Comparison of ENCODE assay signal across 10 mouse cellular contexts in the genomic region with DNA sequence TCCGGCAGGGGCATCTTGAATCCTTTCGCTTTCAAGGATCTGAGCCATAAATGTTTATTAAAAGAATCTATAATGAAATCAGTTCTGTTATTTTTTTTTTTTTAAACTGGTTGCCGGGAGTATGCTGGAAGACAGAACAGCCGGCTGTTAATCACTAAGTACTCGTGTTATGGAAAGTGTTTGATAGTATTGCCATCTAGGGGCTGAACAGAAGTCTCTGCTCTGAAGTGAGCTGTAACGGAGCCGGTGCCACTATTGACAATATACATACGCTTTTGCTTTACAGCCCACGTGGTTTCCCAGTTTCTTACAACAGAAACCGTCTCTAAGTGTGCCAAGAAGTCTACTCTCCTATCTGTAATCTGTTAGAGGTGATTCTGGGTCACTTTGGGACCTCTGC.
DNase-seq lines count a peak whose midpoint lies in the region; ATAC-seq and TF ChIP-seq lines count a peak whose summit lies in the region.
"Had no signal": no experiment of that assay in that cellular context is flagged by ENCODE, and none has a peak within 500 bp of the region (broad histone marks: within the 10 kb centered on the region; RNA-seq: fewer than 3 reads in every experiment).

No protein-coding gene starts in this region.

- peak; percentile 78 for TF ChIP-seq CTCF in layer of hippocampus, adult 2 months (conservative IDR thresholded peaks at IDR 0.05)
- peak; percentile 71 for TF ChIP-seq CTCF in forebrain, postnatal 0 days (IDR thresholded peaks at IDR 0.05; ENCODE audit: low read depth)

- no peak overlapping the region for H3K4me2 ChIP-seq in embryonic facial prominence, embryonic 11.5 days (ENCODE audit: low read depth, low read length)
- no peak overlapping the region; the same call in 1 of the 2 replicates for H3K4me2 ChIP-seq in forebrain, postnatal 0 days (ENCODE audit: low read depth)
- H3K4me2 ChIP-seq: heart, embryonic 15.5 days; limb, embryonic 15.5 days had no signal

- H3K27me3 ChIP-seq in embryonic facial prominence, embryonic 11.5 days (ENCODE audit: control insufficient read depth, insufficient read depth, low read length), result no peaks in the 10 kb centered on the region
- no peaks in the 10 kb centered on the region for H3K27me3 ChIP-seq in embryonic facial prominence, embryonic 10.5 days (replicated peaks; ENCODE audit: low read depth, poor library complexity, severe bottlenecking)
- peaks cover 3% of the 10 kb centered on the region; the same call in 1 of the 2 replicates for H3K27me3 ChIP-seq in forebrain, postnatal 0 days (ENCODE audit: insufficient read depth, low read length)
- H3K27me3 ChIP-seq: heart, embryonic 15.5 days had no signal

- WGBS in embryonic facial prominence, embryonic 11.5 days, result 57% methylated on average over 10 of the region's 10 CpGs
- WGBS in embryonic facial prominence, embryonic 10.5 days, result 69% methylated on average over 10 of the region's 10 CpGs
- 29% methylated on average over 10 of the region's 10 CpGs for WGBS in forebrain, postnatal 0 days

- no peaks in the 10 kb centered on the region for H3K4me1 ChIP-seq in embryonic facial prominence, embryonic 11.5 days (ENCODE audit: control insufficient read depth, insufficient read depth, low read length)
- H3K4me1 ChIP-seq in embryonic facial prominence, embryonic 10.5 days, result peaks cover 7% of the 10 kb centered on the region
- no peaks in the 10 kb centered on the region for H3K4me1 ChIP-seq in forebrain, postnatal 0 days (ENCODE audit: insufficient read depth)
- H3K4me1 ChIP-seq: heart, embryonic 15.5 days; limb, embryonic 15.5 days had no signal

- H3K27ac ChIP-seq in embryonic facial prominence, embryonic 11.5 days (replicated peaks; ENCODE audit: low read depth, low read length), result no peak overlapping the region
- no peak overlapping the region for H3K27ac ChIP-seq in embryonic facial prominence, embryonic 10.5 days (replicated peaks)
- H3K27ac ChIP-seq in layer of hippocampus, adult 2 months, result no peak overlapping the region
- H3K27ac ChIP-seq in forebrain, postnatal 0 days (ENCODE audit: low read depth, low read length), result no peak overlapping the region
- H3K27ac ChIP-seq: heart, embryonic 15.5 days; limb, embryonic 15.5 days had no signal

- no peaks in the 10 kb centered on the region for H3K9me3 ChIP-seq in embryonic facial prominence, embryonic 11.5 days (replicated peaks; ENCODE audit: control insufficient read depth, low read length)
- no peaks in the 10 kb centered on the region for H3K9me3 ChIP-seq in embryonic facial prominence, embryonic 10.5 days
- H3K9me3 ChIP-seq in forebrain, postnatal 0 days (ENCODE audit: low read length), result no peaks in the 10 kb centered on the region
- H3K9me3 ChIP-seq: heart, embryonic 15.5 days; limb, embryonic 15.5 days had no signal

- no peak for ATAC-seq in embryonic facial prominence, embryonic 11.5 days (replicated peaks; ENCODE audit: insufficient number of reproducible peaks, low FRiP score, low TSS enrichment, low read depth)
- peak; percentile 88 for ATAC-seq in forebrain, postnatal 0 days

- peak; percentile 48 for DNase-seq in embryonic facial prominence, embryonic 11.5 days (ENCODE audit: low spot score)
- DNase-seq in embryonic facial prominence, embryonic 10.5 days (ENCODE audit: low spot score), result no peak
- DNase-seq in layer of hippocampus, adult 2 months (ENCODE audit: low spot score in 2 of 2), result peak; percentile 10 to 14
- DNase-seq in layer of hippocampus, adult 11-12 months (ENCODE audit: low spot score), result no peak
- DNase-seq in 3T3-L1 (ENCODE audit: low read depth, low spot score), result peak; percentile 42
- DNase-seq in forebrain, postnatal 0 days, result peak; percentile 69
- DNase-seq in urinary bladder, postnatal 25 days (ENCODE audit: low spot score), result no peak
- no peak for DNase-seq in heart, postnatal 4 days

- H3K36me3 ChIP-seq in embryonic facial prominence, embryonic 11.5 days (replicated peaks; ENCODE audit: control insufficient read depth, insufficient read depth, low read depth, low read length), result no peaks in the 10 kb centered on the region
- H3K36me3 ChIP-seq in embryonic facial prominence, embryonic 10.5 days (replicated peaks), result no peaks in the 10 kb centered on the region
- no peaks in the 10 kb centered on the region for H3K36me3 ChIP-seq in forebrain, postnatal 0 days (ENCODE audit: insufficient read depth)
- H3K36me3 ChIP-seq: heart, embryonic 15.5 days; limb, embryonic 15.5 days had no signal

- no peak overlapping the region for H3K9ac ChIP-seq in embryonic facial prominence, embryonic 11.5 days (replicated peaks; ENCODE audit: low read length)
- no peak overlapping the region for H3K9ac ChIP-seq in forebrain, postnatal 0 days
- H3K9ac ChIP-seq: heart, embryonic 15.5 days; limb, embryonic 15.5 days had no signal

- no peak overlapping the region for H3K4me3 ChIP-seq in embryonic facial prominence, embryonic 11.5 days (ENCODE audit: low read depth, low read length)
- no peak overlapping the region for H3K4me3 ChIP-seq in embryonic facial prominence, embryonic 10.5 days
- no peak overlapping the region for H3K4me3 ChIP-seq in layer of hippocampus, adult 2 months
- no peak overlapping the region for H3K4me3 ChIP-seq in forebrain, postnatal 0 days (ENCODE audit: low read depth, low read length)
- H3K4me3 ChIP-seq: heart, embryonic 15.5 days; limb, embryonic 15.5 days had no signal

Comparison
In these comparisons a context has a peak if more than half of its experiments do, and no peak if none do; other contexts are left out.
1. DNase-seq: peak in embryonic facial prominence, embryonic 11.5 days (single experiment), layer of hippocampus, adult 2 months (2 of 2), 3T3-L1 (single experiment) and forebrain, postnatal 0 days (single experiment); none in embryonic facial prominence, embryonic 10.5 days (single experiment), layer of hippocampus, adult 11-12 months (single experiment), urinary bladder, postnatal 25 days (single experiment) and heart, postnatal 4 days (single experiment).